Mouse (Mus musculus) CH12.LX (cell line): ENCODE data around the gene Gm49380. TPM values are rescaled to one million over a fixed set of nuclear protein-coding genes. Genes with fewer than 3 reads are reported as not detected.

Source experiments
- DNase-seq: peaks from one replicate; pipeline ENCODE4 v3.0.0-alpha.2; 2013; ENCODE audit errors: extremely low read depth
- H3K27ac ChIP-seq: 2 replicates; pipeline ENCODE4 v1.5.1; 2012; ENCODE audit warnings: low read depth, mild to moderate bottlenecking, control low read depth, moderate library complexity; ENCODE audit not compliant: insufficient read depth
- H3K27me3 ChIP-seq: replicated peaks from 2 replicates; pipeline ENCODE3; 2012; ENCODE audit warnings: inconsistent platforms
- H3K36me3 ChIP-seq, 2 experiments: replicated peaks in 1 of 2; 2 replicates each; pipeline versions ENCODE3 to v1.6.1; 2012; ENCODE audit warnings: inconsistent platforms in 1 of 2, low read length in 1 of 2, mild to moderate bottlenecking in 1 of 2, mixed read lengths in 1 of 2, moderate library complexity in 1 of 2; ENCODE audit not compliant: control insufficient read depth in 1 of 2, insufficient read depth in 1 of 2
- H3K4me1 ChIP-seq, 2 experiments: 2 replicates each; pipeline ENCODE4 v1.6.1; 2012; ENCODE audit warnings: inconsistent platforms in 1 of 2, moderate library complexity in 1 of 2; ENCODE audit not compliant: insufficient read depth in 2 of 2, control insufficient read depth in 1 of 2
- H3K4me2 ChIP-seq: 2 replicates; pipeline ENCODE4 v1.6.1; 2012; ENCODE audit warnings: low read depth, mild to moderate bottlenecking, control low read depth; ENCODE audit not compliant: poor library complexity, insufficient read depth, severe bottlenecking
- H3K4me3 ChIP-seq, 3 experiments: fragments of 150-350 bp in 1 of 3; sonication (generic) in 1 of 3; replicated peaks in 1 of 3; 2 replicates each; pipeline versions ENCODE3 to v1.5.1; 2011 to 2012; ENCODE audit warnings: low read depth in 2 of 3, low read length in 2 of 3, mild to moderate bottlenecking in 2 of 3, moderate library complexity in 2 of 3, control low read depth in 1 of 3, improper control_type of control experiment in 1 of 3, inconsistent platforms in 1 of 3, mixed read lengths in 1 of 3; ENCODE audit not compliant: poor library complexity in 1 of 3
- H3K79me2 ChIP-seq: replicated peaks from 2 replicates; pipeline ENCODE4 v1.6.1; 2012; ENCODE audit warnings: mild to moderate bottlenecking, moderate library complexity; ENCODE audit not compliant: control insufficient read depth, poor library complexity, insufficient read depth, severe bottlenecking; ENCODE audit errors: extremely low read depth
- H3K9ac ChIP-seq: 2 replicates; pipeline ENCODE4 v1.6.1; 2012; ENCODE audit warnings: low read depth, mild to moderate bottlenecking, control low read depth, moderate library complexity; ENCODE audit not compliant: insufficient read depth
- H3K9me3 ChIP-seq: replicated peaks from 2 replicates; pipeline ENCODE3; 2012; ENCODE audit warnings: low read length, inconsistent platforms, mixed read lengths
- BHLHE40 ChIP-seq: IDR thresholded peaks from 2 replicates; pipeline ENCODE4 v1.6.1; 2011; ENCODE audit warnings: mild to moderate bottlenecking, low read depth, low read length, improper control_type of control experiment
- CHD1 ChIP-seq: IDR thresholded peaks from 2 replicates; pipeline ENCODE4 v1.6.1; 2012; ENCODE audit warnings: low read depth, low read length, improper control_type of control experiment, inconsistent platforms
- CHD2 ChIP-seq: IDR thresholded peaks from 2 replicates; pipeline ENCODE4 v1.6.1; 2011; ENCODE audit warnings: low read length, improper control_type of control experiment
- CTCF ChIP-seq, 2 experiments: IDR thresholded peaks in 1 of 2; conservative IDR thresholded peaks in 1 of 2; 2 replicates each; pipeline ENCODE4 v1.5.1; 2011 to 2012; ENCODE audit warnings: low read depth in 2 of 2, low read length in 2 of 2, improper control_type of control experiment in 1 of 2, inconsistent platforms in 1 of 2, mild to moderate bottlenecking in 1 of 2, moderate library complexity in 1 of 2
- E2F4 ChIP-seq: IDR thresholded peaks from 2 replicates; pipeline ENCODE4 v1.6.1; 2011; ENCODE audit warnings: low read depth, low read length, improper control_type of control experiment; ENCODE audit not compliant: insufficient replicate concordance
- ELF1 ChIP-seq: IDR thresholded peaks from 2 replicates; pipeline ENCODE4 v1.6.1; 2014; ENCODE audit warnings: low read depth, mild to moderate bottlenecking, inconsistent platforms, low read length, improper control_type of control experiment
- EP300 ChIP-seq: IDR thresholded peaks from 2 replicates; pipeline ENCODE4 v1.6.1; 2011; ENCODE audit warnings: low read length, improper control_type of control experiment
- ETS1 ChIP-seq: conservative IDR thresholded peaks from 2 replicates; pipeline ENCODE4 v1.6.1; 2012; ENCODE audit warnings: low read depth, mild to moderate bottlenecking, inconsistent platforms, low read length, improper control_type of control experiment, moderate library complexity
- GABPA ChIP-seq: IDR thresholded peaks from 2 replicates; pipeline ENCODE4 v1.6.1; 2012; ENCODE audit warnings: low read depth, low read length, improper control_type of control experiment, inconsistent platforms; ENCODE audit not compliant: insufficient replicate concordance
- HCFC1 ChIP-seq: IDR thresholded peaks from 2 replicates; pipeline ENCODE4 v1.6.1; 2012; ENCODE audit warnings: low read depth, mild to moderate bottlenecking, inconsistent platforms, low read length, improper control_type of control experiment
- IRF4 ChIP-seq: IDR thresholded peaks from 2 replicates; pipeline ENCODE4 v1.6.1; 2014; ENCODE audit warnings: low read depth, mild to moderate bottlenecking, inconsistent platforms, low read length, improper control_type of control experiment
- JUN ChIP-seq: IDR thresholded peaks from 2 replicates; pipeline ENCODE4 v1.6.1; 2011; ENCODE audit warnings: low read depth, mild to moderate bottlenecking, low read length, improper control_type of control experiment, moderate library complexity; ENCODE audit not compliant: insufficient read depth
- JUND ChIP-seq: conservative IDR thresholded peaks from 2 replicates; pipeline ENCODE4 v1.6.1; 2011; ENCODE audit warnings: low read depth, low read length, improper control_type of control experiment
- KAT2A ChIP-seq: IDR thresholded peaks from 2 replicates; pipeline ENCODE4 v1.6.1; 2012; ENCODE audit warnings: low read length, improper control_type of control experiment, inconsistent platforms; ENCODE audit not compliant: insufficient replicate concordance
- MAFK ChIP-seq: IDR thresholded peaks from 2 replicates; pipeline ENCODE4 v1.6.1; 2011; ENCODE audit warnings: low read length, improper control_type of control experiment; ENCODE audit not compliant: insufficient replicate concordance
- MAX ChIP-seq: IDR thresholded peaks from 2 replicates; pipeline ENCODE4 v1.6.1; 2011; ENCODE audit warnings: low read length, improper control_type of control experiment
- MAZ ChIP-seq: IDR thresholded peaks from 2 replicates; pipeline ENCODE4 v1.6.1; 2012; ENCODE audit warnings: low read depth, mild to moderate bottlenecking, inconsistent platforms, low read length, improper control_type of control experiment, moderate library complexity
- MEF2A ChIP-seq: IDR thresholded peaks from 2 replicates; pipeline ENCODE4 v1.6.1; 2014; ENCODE audit warnings: low read depth, mild to moderate bottlenecking, inconsistent platforms, low read length, improper control_type of control experiment, borderline replicate concordance
- MXI1 ChIP-seq: IDR thresholded peaks from 2 replicates; pipeline ENCODE4 v1.6.1; 2011; ENCODE audit warnings: mild to moderate bottlenecking, low read depth, low read length, improper control_type of control experiment
- MYC ChIP-seq: IDR thresholded peaks from 2 replicates; pipeline ENCODE4 v1.6.1; 2011; ENCODE audit warnings: low read depth, mild to moderate bottlenecking, improper control_type of control experiment, low read length
- NELFE ChIP-seq: IDR thresholded peaks from 2 replicates; pipeline ENCODE4 v1.6.1; 2011; ENCODE audit warnings: low read depth, low read length, improper control_type of control experiment
- NRF1 ChIP-seq: IDR thresholded peaks from 2 replicates; pipeline ENCODE4 v1.6.1; 2014; ENCODE audit warnings: low read depth, mild to moderate bottlenecking, inconsistent platforms, low read length, improper control_type of control experiment, moderate library complexity
- PAX5 ChIP-seq: IDR thresholded peaks from 2 replicates; pipeline ENCODE4 v1.6.1; 2012; ENCODE audit warnings: low read length, inconsistent platforms, mixed read lengths
- POLR2A ChIP-seq: IDR thresholded peaks from 2 replicates; pipeline ENCODE4 v1.6.1; 2011; ENCODE audit warnings: low read depth, mild to moderate bottlenecking, improper control_type of control experiment, low read length
- POLR2AphosphoS2 ChIP-seq: IDR thresholded peaks from 2 replicates; pipeline ENCODE4 v1.6.1; 2011; ENCODE audit warnings: low read depth, low read length, improper control_type of control experiment
- RAD21 ChIP-seq: IDR thresholded peaks from 2 replicates; pipeline ENCODE4 v1.6.1; 2011; ENCODE audit warnings: low read depth, mild to moderate bottlenecking, low read length, improper control_type of control experiment, moderate library complexity
- RCOR1 ChIP-seq: conservative IDR thresholded peaks from 2 replicates; pipeline ENCODE4 v1.6.1; 2012; ENCODE audit warnings: low read depth, mild to moderate bottlenecking, inconsistent platforms, low read length, improper control_type of control experiment
- SIN3A ChIP-seq: IDR thresholded peaks from 2 replicates; pipeline ENCODE4 v1.6.1; 2012; ENCODE audit warnings: low read length, improper control_type of control experiment, inconsistent platforms
- SMC3 ChIP-seq: IDR thresholded peaks from 2 replicates; pipeline ENCODE4 v1.6.1; 2011; ENCODE audit warnings: low read depth, low read length, improper control_type of control experiment
- TBP ChIP-seq: conservative IDR thresholded peaks from 2 replicates; pipeline ENCODE4 v1.6.1; 2011; ENCODE audit warnings: low read depth, low read length, improper control_type of control experiment
- TCF12 ChIP-seq: IDR thresholded peaks from 2 replicates; pipeline ENCODE4 v1.6.1; 2014; ENCODE audit warnings: low read depth, mild to moderate bottlenecking, inconsistent platforms, low read length, improper control_type of control experiment
- UBTF ChIP-seq: IDR thresholded peaks from 2 replicates; pipeline ENCODE4 v1.6.1; 2012; ENCODE audit warnings: low read depth, mild to moderate bottlenecking, inconsistent platforms, low read length, improper control_type of control experiment, moderate library complexity
- USF1 ChIP-seq: IDR thresholded peaks from 2 replicates; pipeline ENCODE4 v1.6.1; 2014; ENCODE audit warnings: low read depth, mild to moderate bottlenecking, inconsistent platforms, low read length, improper control_type of control experiment
- USF2 ChIP-seq: conservative IDR thresholded peaks from 2 replicates; pipeline ENCODE4 v1.6.1; 2011; ENCODE audit warnings: low read depth, low read length, improper control_type of control experiment
- ZC3H11A ChIP-seq: IDR thresholded peaks from 2 replicates; pipeline ENCODE4 v1.6.1; 2012; ENCODE audit warnings: low read depth, mild to moderate bottlenecking, inconsistent platforms, low read length, improper control_type of control experiment
- ZKSCAN1 ChIP-seq: IDR thresholded peaks from 2 replicates; pipeline ENCODE4 v1.6.1; 2012; ENCODE audit warnings: low read depth, inconsistent platforms, low read length, improper control_type of control experiment, borderline replicate concordance
- ZMIZ1 ChIP-seq: IDR thresholded peaks from 2 replicates; pipeline ENCODE4 v1.6.1; 2012; ENCODE audit warnings: low read depth, mild to moderate bottlenecking, inconsistent platforms, low read length, improper control_type of control experiment
- ZNF384 ChIP-seq: IDR thresholded peaks from 2 replicates; pipeline ENCODE4 v1.6.1; 2012; ENCODE audit warnings: low read depth, low read length, improper control_type of control experiment, inconsistent platforms
- dilution Hi-C: fragments of 300-500 bp; cut with MboI; formaldehyde crosslinking; loops from 2 replicates; pipeline ENCODE4 v1.14.3; 2020; ENCODE audit warnings: low sequenced_read_pairs; ENCODE audit not compliant: extremely low pct_unique_long_range_greater_than_20kb, extremely low pct_ligation_motif_present
- in situ Hi-C: fragments of 300-500 bp; cut with MboI; formaldehyde crosslinking; loops from 3 replicates; pipeline ENCODE4 v1.14.3; 2019; ENCODE audit warnings: low sequenced_read_pairs, low pct_ligation_motif_present, low pct_unique_long_range_greater_than_20kb, mixed read lengths
- polyA plus RNA-seq: library from polyadenylated mRNA; unstranded; fragments of >175 nt; gene quantifications from 2 replicates; pipeline ENCODE4 v1.2.1, GENCODE M21; 2012; ENCODE audit warnings: low read depth; ENCODE audit not compliant: insufficient read length
- total RNA-seq, 2 experiments: library from RNA; depleted of rRNA; stranded (reverse); fragments of 300-350 nt in 1 of 2; fragments of >200 nt in 1 of 2; gene quantifications; 2 replicates each; pipeline ENCODE4 v1.2.3; 2012 to 2014

Gm49380 gene
- not detected in 2 replicates for total RNA-seq (2012; rRNA removed)
- not detected in 2 replicates for total RNA-seq (2014; rRNA removed)
- not detected in 2 replicates for polyA plus RNA-seq

DNA sequence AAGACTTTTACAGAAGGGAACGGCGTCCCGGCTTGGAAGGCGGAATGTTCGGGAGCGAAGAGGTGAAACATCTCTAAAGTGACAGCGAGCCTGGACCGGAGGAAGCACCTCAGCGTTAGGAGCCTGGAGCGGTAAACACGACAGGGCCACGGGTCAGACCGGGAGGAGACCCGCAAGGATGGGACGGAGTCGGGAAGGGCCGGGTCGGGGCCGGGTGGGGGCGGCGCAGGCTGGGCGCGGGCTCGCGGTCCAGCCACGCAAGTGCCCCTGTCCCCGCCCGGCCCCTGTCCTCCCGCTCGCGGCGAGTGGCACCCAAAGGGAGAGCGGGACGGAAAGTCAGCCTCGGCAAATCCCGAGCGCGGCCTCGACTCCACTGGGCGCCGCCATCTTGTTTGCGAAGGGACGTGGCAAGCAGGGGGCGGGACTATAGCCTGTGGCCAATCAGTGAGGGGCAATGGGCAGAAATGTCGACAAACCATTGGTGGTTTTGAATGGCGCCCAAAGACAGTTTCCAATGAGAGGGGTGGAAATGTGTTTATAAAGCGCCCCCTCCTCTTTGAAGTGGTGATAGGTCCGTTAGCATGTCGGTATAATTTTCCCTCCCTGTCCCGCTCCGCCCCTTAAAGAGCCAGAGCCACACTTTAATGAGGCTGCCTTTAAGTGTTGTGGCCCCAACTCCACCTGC, at the start of gene Gm49380, which contains the start of gene Rnf26:
Gene Gm49380 (minus strand): TSS at position 396 of the 685 bp plus-strand sequence.
Gene Rnf26 (minus strand): TSS at position 413 of the 685 bp plus-strand sequence.
- DNase-seq = peak; percentile 99
- dilution Hi-C loops (no loop called here), in situ Hi-C loops (no loop called here)
- H3K36me3 ChIP-seq = peaks cover 11 to 21% of the 10 kb centered on the region in 2 experiments
- H3K79me2 ChIP-seq = peaks cover 28% of the 10 kb centered on the region
- peak within 1 kb of the TSS; percentile 94 for H3K4me2 ChIP-seq
- no peaks in the 10 kb centered on the region for H3K27me3 ChIP-seq
- peak within 1 kb of the TSS; percentile 56 to 75 (median 63) for H3K4me3 ChIP-seq
- H3K4me1 ChIP-seq = peaks cover 5 to 47% of the 10 kb centered on the region in 2 experiments; a peak in 3 of 4 replicates
- no peak within 1 kb of the TSS; the same call in 1 of the 2 replicates for H3K27ac ChIP-seq
- peak; percentile 91 for TF ChIP-seq MAZ
- 0 out of 2 replicates have a peak, but pooled peaks have one; percentile 18 for TF ChIP-seq MAX
- TF ChIP-seq PAX5 = no peak
- no peak for TF ChIP-seq CTCF (conservative IDR thresholded peaks at IDR 0.05 in 1 of 2, IDR thresholded peaks at IDR 0.05 in 1 of 2; ENCODE audit: low read depth in 2 of 2, low read length in 2 of 2)
- no peak for TF ChIP-seq RCOR1
- TF ChIP-seq KAT2A = peak; percentile 75; the same call in 1 of the 2 replicates
- TF ChIP-seq E2F4 = peak; percentile 98
- no peak for TF ChIP-seq JUND
- TF ChIP-seq USF2 = no peak
- TF ChIP-seq ZMIZ1 = no peak; the same call in 1 of the 2 replicates
- TF ChIP-seq RAD21 = no peak
- no peak for TF ChIP-seq UBTF
- no peak for TF ChIP-seq CHD1
- no peak for TF ChIP-seq IRF4
- no peak for TF ChIP-seq USF1
- TF ChIP-seq CHD2 = peak; percentile 96
- peak; percentile 31; the same call in 1 of the 2 replicates for TF ChIP-seq MEF2A
- peak; percentile 49; the same call in 1 of the 2 replicates for TF ChIP-seq NRF1
- no peak for TF ChIP-seq POLR2AphosphoS2
- peak; percentile 74 for TF ChIP-seq HCFC1
- no peak for TF ChIP-seq ETS1
- TF ChIP-seq ELF1 = no peak; the same call in 1 of the 2 replicates
- TF ChIP-seq TCF12 = peak; percentile 91
- TF ChIP-seq MYC = peak; percentile 54; the same call in 1 of the 2 replicates
- peak; percentile 78; the same call in 1 of the 2 replicates for TF ChIP-seq MXI1
- TF ChIP-seq NELFE = peak; percentile 64; the same call in 1 of the 2 replicates
- no peak for TF ChIP-seq ZKSCAN1
- TF ChIP-seq ZC3H11A = no peak
- no peak for TF ChIP-seq EP300
- TF ChIP-seq MAFK = no peak
- TF ChIP-seq JUN = no peak
- no peak for TF ChIP-seq ZNF384
- TF ChIP-seq GABPA = no peak
- TF ChIP-seq POLR2A = peak; percentile 77
- TF ChIP-seq SIN3A = peak; percentile 95
- TF ChIP-seq TBP = peak; percentile 96
- TF ChIP-seq SMC3 = no peak
- no peak for TF ChIP-seq BHLHE40
- no peaks in the 10 kb centered on the region for H3K9me3 ChIP-seq
- peak within 1 kb of the TSS; percentile 74 for H3K9ac ChIP-seq
